Mouse (Mus musculus) thymus, adult 2 months (tissue): ENCODE measurements around the gene Lypla2. TPM values are rescaled to one million over a fixed set of nuclear protein-coding genes. Genes with fewer than 3 reads are reported as not detected.

Experiments
- DNase-seq: peaks from one replicate; pipeline ENCODE4 v3.0.0; 2021
- H3K27ac ChIP-seq: fragments of 200-500 bp; 2 replicates; pipeline ENCODE4 v1.5.1; 2012; ENCODE audit warnings: low read length, control low read depth; ENCODE audit not compliant: control insufficient read depth, insufficient read depth
- H3K27me3 ChIP-seq: fragments of 200-500 bp; 2 replicates; pipeline ENCODE4 v1.6.1; 2012; ENCODE audit warnings: mild to moderate bottlenecking, low read length, moderate library complexity, mixed read lengths; ENCODE audit not compliant: control insufficient read depth, insufficient read depth
- H3K36me3 ChIP-seq: fragments of 200-500 bp; 2 replicates; pipeline ENCODE4 v1.6.1; 2012; ENCODE audit warnings: mild to moderate bottlenecking, low read length, moderate library complexity; ENCODE audit not compliant: control insufficient read depth, insufficient read depth
- H3K4me1 ChIP-seq: fragments of 200-500 bp; replicated peaks from 2 replicates; pipeline ENCODE4 v1.6.1; 2012; ENCODE audit warnings: low read length; ENCODE audit not compliant: control insufficient read depth, insufficient read depth
- H3K4me3 ChIP-seq: fragments of 200-500 bp; 2 replicates; pipeline ENCODE4 v1.5.1; 2012; ENCODE audit warnings: mild to moderate bottlenecking, low read length, control low read depth, moderate library complexity; ENCODE audit not compliant: control insufficient read depth, insufficient read depth
- CTCF ChIP-seq: fragments of 200-500 bp; IDR thresholded peaks from 2 replicates; pipeline ENCODE4 v1.5.1; 2012; ENCODE audit warnings: mild to moderate bottlenecking, control low read depth, low read length, moderate library complexity, borderline replicate concordance; ENCODE audit not compliant: control insufficient read depth, poor library complexity, insufficient read depth; ENCODE audit errors: extremely low read depth
- POLR2A ChIP-seq: fragments of 200-500 bp; IDR thresholded peaks from 2 replicates; pipeline ENCODE4 v1.6.1; 2012; ENCODE audit warnings: mild to moderate bottlenecking, low read length, control low read depth, moderate library complexity; ENCODE audit not compliant: control insufficient read depth, poor library complexity, insufficient read depth; ENCODE audit errors: extremely low read depth
- WGBS: fragments of 180-500 bp; shearing (Covaris S2); methylation state at CpG from one replicate; pipeline ENCODE4 v1.1.7; 2018; 5-methylcytosine and 5-hydroxymethylcytosine counted together
- polyA plus RNA-seq: library from polyadenylated mRNA; depleted of rRNA; stranded (reverse); fragments of >200 nt; gene quantifications from 2 replicates; pipeline ENCODE4 v1.2.3, GENCODE M21; 2012

The Lypla2 gene
- polyA plus RNA-seq, 1 experiment, result 224 TPM

GRCm38 (mm10) chr4:135976146-135976545, 3.7 kb upstream of the Lypla2 start:
- TF ChIP-seq POLR2A (no peak), CTCF (no peak)
- H3K36me3 ChIP-seq, result peaks cover 10% of the 10 kb centered on the region
- no peak overlapping the region for H3K4me3 ChIP-seq
- peaks cover 22% of the 10 kb centered on the region for H3K4me1 ChIP-seq
- H3K27ac ChIP-seq, result no peak overlapping the region
- no peak for DNase-seq
- H3K27me3 ChIP-seq, result no peaks in the 10 kb centered on the region
- 96% methylated on average over 12 of the region's 12 CpGs for WGBS

- H3K27ac ChIP-seq, result peak overlapping the region; percentile 37
- no peaks in the 10 kb centered on the region for H3K27me3 ChIP-seq
- H3K4me1 ChIP-seq, result peaks cover 22% of the 10 kb centered on the region
- no peak for DNase-seq
- TF ChIP-seq POLR2A (no peak), CTCF (no peak)
- peak overlapping the region; percentile 83 for H3K4me3 ChIP-seq
- 29% methylated on average over 13 of the region's 13 CpGs for WGBS
- peaks cover 23% of the 10 kb centered on the region for H3K36me3 ChIP-seq
These were observed 735 bp upstream of the Lypla2 start for GRCm38 (mm10) chr4:135972911-135973811.

- peak overlapping the region; percentile 9; the same call in 1 of the 2 replicates for H3K27ac ChIP-seq
These were observed 446 bp downstream of the Lypla2 start for GRCm38 (mm10) chr4:135971805-135972555.

GRCm38 (mm10) chr4:135970585-135970984, 1.8 kb downstream of the Lypla2 start:
- TF ChIP-seq CTCF, result no peak
- TF ChIP-seq POLR2A, result no peak
- Histone ChIP-seq H3K4me1 (peaks cover 22% of the 10 kb centered on the region), H3K36me3 (peaks cover 26% of the 10 kb centered on the region), H3K4me3 (no peak overlapping the region), H3K27ac (no peak overlapping the region), H3K27me3 (no peaks in the 10 kb centered on the region)
- WGBS, result 93% methylated on average over 11 of the region's 11 CpGs
- DNase-seq, result no peak

More at GRCm38 (mm10) chr4:135971805-135972555, 446 bp downstream of the Lypla2 start:
- Histone ChIP-seq H3K27me3 (no peaks in the 10 kb centered on the region), H3K36me3 (peaks cover 32% of the 10 kb centered on the region), H3K4me3 (peak overlapping the region; percentile 83), H3K4me1 (peaks cover 22% of the 10 kb centered on the region)
- WGBS, result 1% methylated on average over 35 of the region's 35 CpGs
- DNase-seq, result peak; percentile 46
- TF ChIP-seq CTCF, result peak; percentile 17; the same call in 1 of the 2 replicates
- no peak for TF ChIP-seq POLR2A

GRCm38 (mm10) chr4:135969070-135969750, 3.2 kb downstream of the Lypla2 start:
- no peak for DNase-seq
- H3K27me3 ChIP-seq, result no peaks in the 10 kb centered on the region
- peaks cover 29% of the 10 kb centered on the region for H3K4me1 ChIP-seq
- 97% methylated on average over 13 of the region's 13 CpGs for WGBS
- TF ChIP-seq POLR2A (no peak), CTCF (no peak)
- no peak overlapping the region for H3K4me3 ChIP-seq
- H3K27ac ChIP-seq, result no peak overlapping the region
- H3K36me3 ChIP-seq, result peaks cover 26% of the 10 kb centered on the region

- DNase-seq, result no peak
- Histone ChIP-seq H3K36me3 (peaks cover 26% of the 10 kb centered on the region), H3K27me3 (no peaks in the 10 kb centered on the region), H3K27ac (no peak overlapping the region), H3K4me1 (peaks cover 25% of the 10 kb centered on the region), H3K4me3 (no peak overlapping the region)
- no peak for TF ChIP-seq POLR2A
- no peak for TF ChIP-seq CTCF
- 94% methylated on average over 19 of the region's 19 CpGs for WGBS
These were observed 4.1 kb downstream of the Lypla2 start for GRCm38 (mm10) chr4:135968271-135968869.
